Mouse (Mus musculus) liver, postnatal 0 days (tissue): ENCODE data around the gene Lrrc4c.

Source experiments
- CTCF ChIP-seq: sonication (generic); IDR thresholded peaks from 2 replicates; pipeline ENCODE4 v1.5.1; 2016; ENCODE audit warnings: antibody characterized with exemption, low read depth
- EP300 ChIP-seq: IDR thresholded peaks from 2 replicates; pipeline ENCODE4 v1.6.1; 2016; ENCODE audit warnings: antibody characterized with exemption, low read depth, mild to moderate bottlenecking

DNA sequence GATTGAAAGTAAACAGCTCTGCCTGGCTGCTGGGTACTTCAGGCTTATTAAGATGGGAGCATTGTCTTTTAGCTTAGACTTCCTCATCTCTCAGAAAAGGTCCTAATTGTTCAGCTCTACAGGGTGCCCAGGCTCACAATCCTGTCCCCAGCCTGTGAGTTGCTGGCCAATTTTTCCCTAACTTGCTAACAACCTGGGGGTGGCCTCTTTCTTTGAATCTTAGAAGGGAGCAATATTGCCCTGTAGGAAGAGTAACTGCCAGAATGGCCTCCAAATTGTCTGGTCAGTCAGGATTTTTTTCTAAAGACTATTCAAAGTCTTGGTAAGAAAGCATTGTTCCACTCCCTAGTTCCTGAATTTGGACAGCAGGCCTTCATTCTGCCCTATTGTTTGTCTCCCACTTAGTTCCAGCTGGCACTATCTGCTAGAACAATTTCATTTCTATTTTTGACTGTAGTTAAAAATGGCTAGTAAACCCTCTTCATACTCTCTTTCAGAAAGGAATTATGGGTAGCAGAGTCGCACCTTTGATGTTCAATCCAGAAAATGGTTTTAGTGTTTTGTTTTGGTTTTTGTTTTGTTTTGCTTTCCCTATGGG lies 262.3 kb downstream of the Lrrc4c start:
- no peak for TF ChIP-seq CTCF
- TF ChIP-seq EP300, result no peak
